Mouse (Mus musculus): ENCODE measurements around the gene Cers4. TPM values are rescaled to one million over a fixed set of nuclear protein-coding genes. Genes with fewer than 3 reads are reported as not detected.

Cers4 gene
- polyA plus RNA-seq, 1 experiment = 42.1 TPM

GRCm38 (mm10) chr8:4482501-4482900, 10.3 kb upstream of the Cers4 start:
- Histone ChIP-seq H3K27ac (ENCODE audit: insufficient read depth, low read length) (no peak overlapping the region), H3K4me1 (ENCODE audit: control insufficient read depth, insufficient read depth, insufficient read length) (no peaks in the 10 kb centered on the region), H3K27me3 (ENCODE audit: control insufficient read depth, insufficient read depth, low read length) (no peaks in the 10 kb centered on the region), H3K4me3 (ENCODE audit: extremely low read depth, insufficient read depth, insufficient read length) (no peak overlapping the region), H3K36me3 (ENCODE audit: control insufficient read depth, insufficient read depth, low read length) (no peaks in the 10 kb centered on the region)
- no peak for TF ChIP-seq CTCF (IDR thresholded peaks at IDR 0.05; ENCODE audit: extremely low read depth, insufficient read depth, insufficient read length, insufficient replicate concordance)
- TF ChIP-seq POLR2A (IDR thresholded peaks at IDR 0.05; ENCODE audit: low read depth, low read length) = no peak
- DNase-seq (ENCODE audit: low read depth in 1 of 2, low spot score in 2 of 2) = no peak
- 89% methylated on average over 4 of the region's 4 CpGs for WGBS

- 71% methylated on average over 6 of the region's 6 CpGs for WGBS
- TF ChIP-seq CTCF (IDR thresholded peaks at IDR 0.05; ENCODE audit: extremely low read depth, insufficient read depth, insufficient read length, insufficient replicate concordance) = no peak
- TF ChIP-seq POLR2A (IDR thresholded peaks at IDR 0.05; ENCODE audit: low read depth, low read length) = no peak
- no peaks in the 10 kb centered on the region for H3K4me1 ChIP-seq (ENCODE audit: control insufficient read depth, insufficient read depth, insufficient read length)
These were observed 9.5 kb upstream of the Cers4 start for GRCm38 (mm10) chr8:4483330-4483729.

DNA sequence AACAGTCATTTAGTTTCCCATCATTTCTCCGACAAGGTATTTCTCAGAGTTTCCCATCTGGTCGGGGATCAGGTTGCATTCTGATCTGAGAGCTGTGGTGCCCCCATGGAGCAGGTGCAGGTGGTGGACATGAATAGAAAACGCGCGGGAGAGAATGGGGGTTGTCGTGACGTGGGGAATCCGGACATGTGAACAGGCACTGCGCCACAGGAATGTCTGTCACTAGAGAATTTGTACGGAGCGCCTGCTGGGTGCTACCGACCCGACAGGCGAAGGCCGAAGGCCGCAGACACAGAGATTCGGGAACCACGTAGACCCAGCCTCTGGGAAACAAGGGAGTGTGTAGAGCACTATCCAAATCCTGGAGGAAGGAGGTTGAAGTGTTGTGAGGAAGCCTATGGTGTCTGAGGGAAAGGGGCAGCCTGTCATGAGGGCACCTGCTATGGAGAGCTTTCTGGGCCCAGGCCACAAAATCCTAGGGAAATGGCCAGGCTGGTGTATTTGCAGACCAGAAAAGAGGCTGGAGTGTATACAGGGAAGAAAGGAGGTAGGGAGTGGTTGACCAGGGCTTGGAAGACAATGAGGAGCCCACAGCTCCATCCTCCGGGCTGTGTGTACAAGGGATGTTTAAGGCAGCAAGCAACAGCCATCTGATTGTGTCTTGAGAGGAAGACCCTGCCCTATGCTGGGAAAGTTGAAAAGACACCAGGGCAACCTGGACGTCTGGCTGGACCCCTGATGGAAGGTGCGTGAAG, 1.0 kb downstream of the Cers4 start:
- H3K27ac ChIP-seq (ENCODE audit: insufficient read depth, low read length) = peak overlapping the region; percentile 70
- TF ChIP-seq POLR2A (IDR thresholded peaks at IDR 0.05; ENCODE audit: low read depth, low read length) = no peak
- no peak for TF ChIP-seq CTCF (IDR thresholded peaks at IDR 0.05; ENCODE audit: extremely low read depth, insufficient read depth, insufficient read length, insufficient replicate concordance)
- H3K4me3 ChIP-seq (ENCODE audit: extremely low read depth, insufficient read depth, insufficient read length) = peak overlapping the region; percentile 69
- H3K36me3 ChIP-seq (ENCODE audit: control insufficient read depth, insufficient read depth, low read length) = no peaks in the 10 kb centered on the region
- H3K4me1 ChIP-seq (ENCODE audit: control insufficient read depth, insufficient read depth, insufficient read length) = peaks cover 3% of the 10 kb centered on the region; the same call in 1 of the 2 replicates
- H3K27me3 ChIP-seq (ENCODE audit: control insufficient read depth, insufficient read depth, low read length) = no peaks in the 10 kb centered on the region
- DNase-seq (ENCODE audit: low read depth in 1 of 2, low spot score in 2 of 2) = peak in 1 of 2 experiments; percentile 31
- WGBS = 12% methylated on average over 21 of the region's 21 CpGs

More at GRCm38 (mm10) chr8:4483330-4483729, 9.5 kb upstream of the Cers4 start:
- Histone ChIP-seq H3K4me3 (ENCODE audit: extremely low read depth, insufficient read depth, insufficient read length) (no peak overlapping the region), H3K27me3 (ENCODE audit: control insufficient read depth, insufficient read depth, low read length) (no peaks in the 10 kb centered on the region), H3K36me3 (ENCODE audit: control insufficient read depth, insufficient read depth, low read length) (no peaks in the 10 kb centered on the region), H3K27ac (ENCODE audit: insufficient read depth, low read length) (no peak overlapping the region)
- no peak for DNase-seq (ENCODE audit: low read depth in 1 of 2, low spot score in 2 of 2)

DNA sequence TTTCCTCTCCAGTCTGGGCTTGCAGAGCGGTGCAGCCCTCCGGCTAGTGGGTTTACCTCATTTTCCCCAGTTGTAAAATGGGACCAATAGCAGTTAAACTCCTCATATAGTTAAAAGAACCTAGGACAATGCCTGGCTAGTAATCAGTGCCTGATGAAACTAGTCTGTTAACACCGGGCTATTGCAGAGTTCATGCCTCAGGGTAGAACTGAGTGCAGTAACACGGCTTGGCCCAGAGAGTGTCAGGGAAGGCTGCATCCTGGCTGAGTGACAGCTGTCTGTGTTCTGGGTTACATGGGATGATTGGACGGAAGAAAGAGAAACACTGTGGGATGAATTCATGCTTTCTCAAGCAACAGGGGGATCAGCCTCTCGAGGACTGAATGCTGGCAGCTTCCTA, 3.1 kb downstream of the Cers4 start:
- 84% methylated on average over 6 of the region's 6 CpGs for WGBS
- Histone ChIP-seq H3K27ac (ENCODE audit: insufficient read depth, low read length) (no peak overlapping the region), H3K27me3 (ENCODE audit: control insufficient read depth, insufficient read depth, low read length) (no peaks in the 10 kb centered on the region), H3K4me1 (ENCODE audit: control insufficient read depth, insufficient read depth, insufficient read length) (peaks cover 3% of the 10 kb centered on the region; the same call in 1 of the 2 replicates), H3K36me3 (ENCODE audit: control insufficient read depth, insufficient read depth, low read length) (no peaks in the 10 kb centered on the region), H3K4me3 (ENCODE audit: extremely low read depth, insufficient read depth, insufficient read length) (no peak overlapping the region)
- no peak for DNase-seq (ENCODE audit: low read depth in 1 of 2, low spot score in 2 of 2)
- TF ChIP-seq CTCF (IDR thresholded peaks at IDR 0.05; ENCODE audit: extremely low read depth, insufficient read depth, insufficient read length, insufficient replicate concordance) (no peak), POLR2A (IDR thresholded peaks at IDR 0.05; ENCODE audit: low read depth, low read length) (no peak)

- H3K4me3 ChIP-seq (ENCODE audit: extremely low read depth, insufficient read depth, insufficient read length) = no peak overlapping the region
- no peak overlapping the region for H3K27ac ChIP-seq (ENCODE audit: insufficient read depth, low read length)
- H3K27me3 ChIP-seq (ENCODE audit: control insufficient read depth, insufficient read depth, low read length) = no peaks in the 10 kb centered on the region
- 63% methylated on average over 1 of the region's 1 CpGs for WGBS
- no peak for DNase-seq (ENCODE audit: low read depth in 1 of 2, low spot score in 2 of 2)
- H3K36me3 ChIP-seq (ENCODE audit: control insufficient read depth, insufficient read depth, low read length) = no peaks in the 10 kb centered on the region
- TF ChIP-seq POLR2A (IDR thresholded peaks at IDR 0.05; ENCODE audit: low read depth, low read length) = no peak
- TF ChIP-seq CTCF (IDR thresholded peaks at IDR 0.05; ENCODE audit: extremely low read depth, insufficient read depth, insufficient read length, insufficient replicate concordance) = no peak
- H3K4me1 ChIP-seq (ENCODE audit: control insufficient read depth, insufficient read depth, insufficient read length) = peaks cover 3% of the 10 kb centered on the region; the same call in 1 of the 2 replicates
These were observed 4.8 kb downstream of the Cers4 start for GRCm38 (mm10) chr8:4497610-4498009.

- WGBS = 92% methylated on average over 1 of the region's 1 CpGs
- DNase-seq (ENCODE audit: low read depth in 1 of 2, low spot score in 2 of 2) = no peak
- TF ChIP-seq POLR2A (IDR thresholded peaks at IDR 0.05; ENCODE audit: low read depth, low read length) (no peak), CTCF (IDR thresholded peaks at IDR 0.05; ENCODE audit: extremely low read depth, insufficient read depth, insufficient read length, insufficient replicate concordance) (no peak)
These were observed 12.5 kb downstream of the Cers4 start for GRCm38 (mm10) chr8:4505364-4505763.

DNA sequence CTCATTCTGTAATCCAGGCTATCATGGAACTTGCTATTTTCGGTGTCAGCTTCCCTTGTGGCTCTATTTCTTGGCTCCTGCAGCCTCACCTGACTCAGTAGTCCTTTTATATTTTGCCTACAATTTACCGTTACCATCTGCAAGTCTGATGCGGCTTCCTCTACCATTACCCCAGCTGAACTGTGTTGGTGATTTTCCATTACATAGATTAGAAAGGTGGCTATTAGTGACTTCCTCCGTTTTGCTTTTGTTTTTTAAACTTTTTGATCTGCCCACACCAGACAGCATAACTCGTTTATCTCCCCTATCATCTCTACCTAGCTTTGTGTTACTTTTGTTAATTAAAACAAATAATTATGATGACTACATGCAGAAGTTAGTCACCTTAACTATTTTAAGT, 14.7 kb downstream of the Cers4 start:
- Histone ChIP-seq H3K27ac (ENCODE audit: insufficient read depth, low read length) (no peak overlapping the region), H3K36me3 (ENCODE audit: control insufficient read depth, insufficient read depth, low read length) (no peaks in the 10 kb centered on the region), H3K27me3 (ENCODE audit: control insufficient read depth, insufficient read depth, low read length) (no peaks in the 10 kb centered on the region), H3K4me1 (ENCODE audit: control insufficient read depth, insufficient read depth, insufficient read length) (no peaks in the 10 kb centered on the region), H3K4me3 (ENCODE audit: extremely low read depth, insufficient read depth, insufficient read length) (no peak overlapping the region)
- TF ChIP-seq CTCF (IDR thresholded peaks at IDR 0.05; ENCODE audit: extremely low read depth, insufficient read depth, insufficient read length, insufficient replicate concordance) (no peak), POLR2A (IDR thresholded peaks at IDR 0.05; ENCODE audit: low read depth, low read length) (no peak)
- no peak for DNase-seq (ENCODE audit: low read depth in 1 of 2, low spot score in 2 of 2)
- WGBS = 57% methylated on average over 5 of the region's 5 CpGs

More at GRCm38 (mm10) chr8:4505364-4505763, 12.5 kb downstream of the Cers4 start:
- no peak overlapping the region for H3K27ac ChIP-seq (ENCODE audit: insufficient read depth, low read length)
- no peaks in the 10 kb centered on the region for H3K27me3 ChIP-seq (ENCODE audit: control insufficient read depth, insufficient read depth, low read length)
- H3K4me1 ChIP-seq (ENCODE audit: control insufficient read depth, insufficient read depth, insufficient read length) = no peaks in the 10 kb centered on the region
- H3K4me3 ChIP-seq (ENCODE audit: extremely low read depth, insufficient read depth, insufficient read length) = no peak overlapping the region
- no peaks in the 10 kb centered on the region for H3K36me3 ChIP-seq (ENCODE audit: control insufficient read depth, insufficient read depth, low read length)
